Mouse (Mus musculus) inflammation-experienced regulatory T-cells, adult 16 weeks (primary cell): ENCODE results near the gene Il17a. TPM values are rescaled to one million over a fixed set of nuclear protein-coding genes. Genes with fewer than 3 reads are reported as not detected.

Experiments used
- polyA plus RNA-seq: library from polyadenylated mRNA; unstranded; fragments of 100-300 nt; shearing (Covaris generic); gene quantifications from one replicate; pipeline ENCODE4 v1.2.1, GENCODE M21; 2017

The Il17a gene
- not detected for polyA plus RNA-seq

DNA sequence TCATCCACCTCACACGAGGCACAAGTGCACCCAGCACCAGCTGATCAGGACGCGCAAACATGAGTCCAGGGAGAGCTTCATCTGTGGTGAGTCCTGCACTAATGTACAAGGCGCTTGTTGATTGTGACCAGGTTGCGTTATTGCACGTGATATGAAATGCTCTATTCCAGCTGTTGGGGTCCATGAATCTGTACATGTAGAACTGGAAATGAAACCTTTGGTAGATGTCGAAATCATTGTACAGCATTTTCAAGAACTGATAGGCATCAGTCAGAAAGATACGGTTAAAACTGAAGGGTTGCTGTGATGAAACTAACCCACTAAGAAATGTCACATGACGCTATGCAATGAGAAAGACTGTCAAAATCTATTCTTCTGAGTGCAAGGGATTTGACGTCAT, at the start of gene Il17a:
TSS of gene Il17a (plus strand) at position 3 of the 400 bp plus-strand sequence.

Other genes starting within 250 kb of the Il17a start
- gene Pkhd1, start 112.8 kb upstream of the Il17a start, polyA plus RNA-seq, result not detected
- not detected for gene Il17f, start 59.7 kb downstream of the Il17a start, polyA plus RNA-seq
- gene Mcm3, start 89.4 kb downstream of the Il17a start, polyA plus RNA-seq, result 78.2 TPM
- gene Paqr8, start 159.7 kb downstream of the Il17a start, polyA plus RNA-seq, result 9.8 TPM
- 0.67 TPM for gene Efhc1, start 220.7 kb downstream of the Il17a start, polyA plus RNA-seq